Comparison of ENCODE assay signal across 18 mouse cellular contexts in the genomic region with DNA sequence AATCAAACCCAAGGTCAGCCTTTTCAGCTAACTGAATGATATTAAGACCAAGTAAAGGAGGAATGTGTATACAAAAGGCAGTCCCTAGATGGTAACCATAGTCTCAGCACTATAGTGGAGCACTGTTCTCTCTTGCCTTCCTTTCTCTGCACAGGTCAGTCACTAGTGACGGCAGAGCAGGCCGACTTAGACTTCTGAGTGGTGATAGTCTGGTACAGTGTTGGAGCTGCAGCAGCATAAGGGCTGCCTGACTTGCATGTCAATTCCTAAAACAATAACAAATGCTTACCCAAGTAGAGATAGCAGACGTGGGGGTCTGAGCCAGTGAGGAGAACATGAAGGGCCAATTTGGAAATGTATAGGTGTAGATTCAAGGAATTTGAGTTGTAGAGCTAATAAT. TPM values are rescaled to one million over a fixed set of nuclear protein-coding genes. Genes with fewer than 3 reads are reported as not detected.
DNase-seq lines count a peak whose midpoint lies in the region; ATAC-seq and TF ChIP-seq lines count a peak whose summit lies in the region.
"Had no signal": no experiment of that assay in that cellular context is flagged by ENCODE, and none has a peak within 500 bp of the region (broad histone marks: within the 10 kb centered on the region; RNA-seq: fewer than 3 reads in every experiment).

No protein-coding gene starts in this region.

- peaks cover 7% of the 10 kb centered on the region for H3K4me1 ChIP-seq in cerebellum, adult 2 months (ENCODE audit: control insufficient read depth, insufficient read depth, low read length)
- H3K4me1 ChIP-seq in midbrain, embryonic 12.5 days = peaks cover 21% of the 10 kb centered on the region
- H3K4me1 ChIP-seq in midbrain, embryonic 10.5 days = peaks cover 7% of the 10 kb centered on the region; the same call in 1 of the 2 replicates
- H3K4me1 ChIP-seq in hindbrain, embryonic 15.5 days (replicated peaks) = peaks cover 22% of the 10 kb centered on the region
- peaks cover 26% of the 10 kb centered on the region for H3K4me1 ChIP-seq in neural tube, embryonic 15.5 days
- H3K4me1 ChIP-seq: heart, embryonic 15.5 days had no signal

- no peaks in the 10 kb centered on the region for H3K9me3 ChIP-seq in midbrain, embryonic 12.5 days
- H3K9me3 ChIP-seq in midbrain, embryonic 10.5 days (replicated peaks) = no peaks in the 10 kb centered on the region
- H3K9me3 ChIP-seq in hindbrain, embryonic 15.5 days = no peaks in the 10 kb centered on the region
- no peaks in the 10 kb centered on the region for H3K9me3 ChIP-seq in neural tube, embryonic 15.5 days (replicated peaks)
- H3K9me3 ChIP-seq: G1E; heart, embryonic 15.5 days; megakaryocyte, embryonic 14.5 days had no signal

- H3K27me3 ChIP-seq in cerebellum, adult 2 months (ENCODE audit: control insufficient read depth, insufficient read depth, low read length) = no peaks in the 10 kb centered on the region
- no peaks in the 10 kb centered on the region for H3K27me3 ChIP-seq in midbrain, embryonic 12.5 days
- no peaks in the 10 kb centered on the region for H3K27me3 ChIP-seq in midbrain, embryonic 10.5 days (ENCODE audit: low read depth, poor library complexity, severe bottlenecking)
- H3K27me3 ChIP-seq in hindbrain, embryonic 15.5 days = no peaks in the 10 kb centered on the region
- no peaks in the 10 kb centered on the region for H3K27me3 ChIP-seq in neural tube, embryonic 15.5 days (replicated peaks)
- H3K27me3 ChIP-seq: heart, embryonic 15.5 days; megakaryocyte, embryonic 14.5 days had no signal

- 48% methylated on average over 3 of the region's 3 CpGs for WGBS in cerebellum, adult 2 months
- 60% methylated on average over 3 of the region's 3 CpGs for WGBS in midbrain, embryonic 12.5 days
- 83% methylated on average over 3 of the region's 3 CpGs for WGBS in midbrain, embryonic 10.5 days
- WGBS in hindbrain, embryonic 15.5 days = 50% methylated on average over 3 of the region's 3 CpGs
- 49% methylated on average over 3 of the region's 3 CpGs for WGBS in neural tube, embryonic 15.5 days

- no peak overlapping the region for H3K9ac ChIP-seq in midbrain, embryonic 12.5 days (replicated peaks)
- no peak overlapping the region for H3K9ac ChIP-seq in hindbrain, embryonic 15.5 days
- no peak overlapping the region for H3K9ac ChIP-seq in neural tube, embryonic 15.5 days (replicated peaks)
- H3K9ac ChIP-seq: heart, embryonic 15.5 days had no signal

- ATAC-seq in midbrain, embryonic 12.5 days (ENCODE audit: low FRiP score, low read depth) = no peak
- peak; percentile 59 for ATAC-seq in hindbrain, embryonic 15.5 days (ENCODE audit: low FRiP score, low read depth)
- ATAC-seq in neural tube, embryonic 15.5 days (ENCODE audit: low FRiP score) = no peak; the same call in 1 of the 2 replicates
- ATAC-seq: CD4-positive, CD25-positive, alpha-beta regulatory T cell, adult 4 months had no signal

- no peak overlapping the region for H3K4me3 ChIP-seq in cerebellum, adult 2 months (replicated peaks; ENCODE audit: insufficient read depth, low read depth, low read length)
- no peak overlapping the region for H3K4me3 ChIP-seq in midbrain, embryonic 12.5 days
- H3K4me3 ChIP-seq in midbrain, embryonic 10.5 days = no peak overlapping the region
- H3K4me3 ChIP-seq in hindbrain, embryonic 15.5 days = no peak overlapping the region
- H3K4me3 ChIP-seq in neural tube, embryonic 15.5 days (replicated peaks) = no peak overlapping the region
- H3K4me3 ChIP-seq: erythroblast, embryonic 14.5 days; heart, embryonic 15.5 days; megakaryocyte, embryonic 14.5 days had no signal

- DNase-seq in cerebellum, adult 2 months = no peak
- no peak for DNase-seq in cerebellum, adult 11-12 months
- no peak for DNase-seq in midbrain, embryonic 10.5 days (ENCODE audit: low spot score)
- no peak for DNase-seq in thymus, postnatal 4 days
- no peak for DNase-seq in spleen, adult 18-20 months
- DNase-seq: cerebellum, adult 11 months; kidney, adult 2 months; kidney, postnatal 25 days; lung, postnatal 10 days; thymus, postnatal 25 days had no signal

- no peak overlapping the region for H3K4me2 ChIP-seq in midbrain, embryonic 12.5 days (replicated peaks)
- H3K4me2 ChIP-seq in hindbrain, embryonic 15.5 days = no peak overlapping the region
- no peak overlapping the region for H3K4me2 ChIP-seq in neural tube, embryonic 15.5 days
- H3K4me2 ChIP-seq: heart, embryonic 15.5 days had no signal

- H3K27ac ChIP-seq in cerebellum, adult 2 months (ENCODE audit: insufficient read depth, low read length) = peak overlapping the region; percentile 28; the same call in 1 of the 2 replicates
- peak overlapping the region; percentile 49 for H3K27ac ChIP-seq in midbrain, embryonic 12.5 days (replicated peaks)
- no peak overlapping the region for H3K27ac ChIP-seq in midbrain, embryonic 10.5 days (replicated peaks)
- H3K27ac ChIP-seq in hindbrain, embryonic 15.5 days (replicated peaks) = peak overlapping the region; percentile 75
- peak overlapping the region; percentile 66 for H3K27ac ChIP-seq in neural tube, embryonic 15.5 days (replicated peaks)
- H3K27ac ChIP-seq: heart, embryonic 15.5 days had no signal

- TF ChIP-seq CTCF in cerebellum, adult 2 months (IDR thresholded peaks at IDR 0.05; ENCODE audit: borderline replicate concordance, insufficient read depth, low read depth, low read length) = no peak

- no peak for TF ChIP-seq POLR2A in cerebellum, adult 2 months (IDR thresholded peaks at IDR 0.05; ENCODE audit: borderline replicate concordance, insufficient read depth, low read length)

- H3K36me3 ChIP-seq in midbrain, embryonic 12.5 days = peaks cover 70% of the 10 kb centered on the region
- peaks cover 93% of the 10 kb centered on the region for H3K36me3 ChIP-seq in midbrain, embryonic 10.5 days
- peaks cover 30% of the 10 kb centered on the region for H3K36me3 ChIP-seq in hindbrain, embryonic 15.5 days
- H3K36me3 ChIP-seq in neural tube, embryonic 15.5 days = peaks cover 32% of the 10 kb centered on the region

RNA-seq across cellular contexts. Expression of a gene that starts 58.3 kb away (rescaled TPM):
- 134 and 135 TPM in 2 replicates for polyA plus RNA-seq in cerebellum, adult 2 months (2012; rRNA removed)
- polyA plus RNA-seq in midbrain, embryonic 12.5 days (2016; fragmentation: Nextera tagmentation; extraction: Ambion mirVana) = 134 and 147 TPM in 2 replicates
- polyA plus RNA-seq in midbrain, embryonic 10.5 days (2016; fragmentation: Nextera tagmentation; extraction: Ambion mirVana) = 61.9 and 81.6 TPM in 2 replicates
- polyA plus RNA-seq in hindbrain, embryonic 15.5 days (2015; fragmentation: Nextera tagmentation; extraction: Ambion mirVana) = 77.4 and 89.5 TPM in 2 replicates
- polyA plus RNA-seq in neural tube, embryonic 15.5 days (2015; fragmentation: Nextera tagmentation; extraction: Ambion mirVana) = 64.9 and 71.1 TPM in 2 replicates
